Mouse (Mus musculus) embryonic facial prominence, embryonic 14.5 days (tissue): ENCODE measurements around the gene Pard3b. TPM values are rescaled to one million over a fixed set of nuclear protein-coding genes. Genes with fewer than 3 reads are reported as not detected.

Experiments used
- ATAC-seq: fragments of 200-750 bp; cut with Nextera tagmentation; 2 replicates; pipeline ENCODE4 v1.8.0; 2017; ENCODE audit warnings: low read depth, moderate number of reproducible peaks, moderate TSS enrichment
- DNase-seq: peaks from one replicate; pipeline ENCODE4 v3.0.0-alpha.2; 2015; ENCODE audit warnings: low spot score
- H3K27ac ChIP-seq: fragments of 300-500 bp; sonication (generic); replicated peaks from 2 replicates; pipeline ENCODE4 v1.5.1; 2014; ENCODE audit warnings: low read depth, mild to moderate bottlenecking, low read length, moderate library complexity
- H3K27me3 ChIP-seq: fragments of 300-500 bp; sonication (generic); replicated peaks from 2 replicates; pipeline ENCODE4 v1.6.1; 2014; ENCODE audit warnings: low read length; ENCODE audit not compliant: control insufficient read depth, insufficient read depth
- H3K36me3 ChIP-seq: fragments of 300-500 bp; sonication (generic); 2 replicates; pipeline ENCODE4 v1.6.1; 2014; ENCODE audit warnings: low read length, mixed read lengths; ENCODE audit not compliant: control insufficient read depth, insufficient read depth
- H3K4me1 ChIP-seq: fragments of 300-500 bp; sonication (generic); 2 replicates; pipeline ENCODE4 v1.6.1; 2014; ENCODE audit warnings: antibody characterized with exemption, low read length; ENCODE audit not compliant: control insufficient read depth, insufficient read depth
- H3K4me2 ChIP-seq: fragments of 300-500 bp; sonication (generic); 2 replicates; pipeline ENCODE4 v1.6.1; 2014; ENCODE audit warnings: low read depth, mild to moderate bottlenecking, low read length, moderate library complexity, mixed read lengths
- H3K4me3 ChIP-seq: fragments of 300-500 bp; sonication (generic); 2 replicates; pipeline ENCODE4 v1.5.1; 2014; ENCODE audit warnings: low read depth, mild to moderate bottlenecking, low read length
- H3K9ac ChIP-seq: fragments of 300-500 bp; sonication (generic); 2 replicates; pipeline ENCODE4 v1.6.1; 2014; ENCODE audit warnings: low read depth, mild to moderate bottlenecking, low read length, moderate library complexity, mixed read lengths
- H3K9me3 ChIP-seq: fragments of 300-500 bp; sonication (generic); 2 replicates; pipeline ENCODE4 v1.6.1; 2016; ENCODE audit warnings: low read length; ENCODE audit not compliant: control insufficient read depth
- WGBS: fragments of 180-500 bp; shearing (Covaris S2); extraction: QIAGEN DNeasy Blood & Tissue Kit; methylation state at CpG from one replicate; pipeline ENCODE4 v1.1.7; 2014; 5-methylcytosine and 5-hydroxymethylcytosine counted together
- polyA plus RNA-seq: library from polyadenylated mRNA; unstranded; fragments of >200 nt; fragmentation: Nextera tagmentation; extraction: Ambion mirVana; gene quantifications from 2 replicates; pipeline ENCODE4 v1.2.1, GENCODE M21; 2014

Pard3b gene
- polyA plus RNA-seq, 1 experiment from 2014 or later, result 17.6 TPM

GRCm38 (mm10) chr1:61711523-61711922 lies 72.9 kb downstream of the Pard3b start:
- Histone ChIP-seq H3K4me1 (peaks cover 7% of the 10 kb centered on the region; the same call in 1 of the 2 replicates), H3K9ac (no peak overlapping the region), H3K4me3 (no peak overlapping the region), H3K27ac (no peak overlapping the region), H3K9me3 (no peaks in the 10 kb centered on the region), H3K4me2 (no peak overlapping the region), H3K36me3 (no peaks in the 10 kb centered on the region), H3K27me3 (no peaks in the 10 kb centered on the region)
- no peak for ATAC-seq
- DNase-seq, result no peak

- ATAC-seq (no peak), DNase-seq (no peak)
- Histone ChIP-seq H3K4me1 (no peaks in the 10 kb centered on the region), H3K4me3 (no peak overlapping the region), H3K9me3 (peaks cover 7% of the 10 kb centered on the region), H3K4me2 (no peak overlapping the region), H3K9ac (no peak overlapping the region), H3K27ac (no peak overlapping the region), H3K36me3 (no peaks in the 10 kb centered on the region), H3K27me3 (no peaks in the 10 kb centered on the region)
- WGBS, result 58% methylated on average over 4 of the region's 4 CpGs
These were observed 91.0 kb downstream of the Pard3b start for GRCm38 (mm10) chr1:61729654-61730053.

DNA sequence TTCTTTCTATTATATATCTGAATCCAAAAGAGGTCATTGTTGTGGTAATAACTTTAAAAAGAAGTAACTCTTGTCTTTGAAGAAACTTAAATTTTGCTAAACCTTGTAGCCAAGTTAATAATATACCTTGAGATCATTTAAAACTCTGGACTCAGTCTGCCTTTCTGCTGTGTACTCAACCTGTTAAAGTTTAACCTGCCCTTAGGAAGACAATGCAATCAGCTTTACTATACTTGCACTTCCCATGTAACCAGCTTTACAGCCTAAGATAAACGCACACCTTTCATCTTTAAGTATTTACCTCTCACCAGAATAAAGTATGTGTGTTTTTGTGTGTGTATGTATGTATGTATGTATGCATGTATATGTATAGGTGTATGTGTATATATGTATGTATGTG lies 97.9 kb downstream of the Pard3b start:
- H3K9me3 ChIP-seq, result no peaks in the 10 kb centered on the region
- H3K4me2 ChIP-seq, result no peak overlapping the region
- H3K36me3 ChIP-seq, result no peaks in the 10 kb centered on the region
- H3K4me1 ChIP-seq, result no peaks in the 10 kb centered on the region
- no peak overlapping the region for H3K4me3 ChIP-seq
- ATAC-seq (no peak), DNase-seq (no peak)
- no peak overlapping the region for H3K9ac ChIP-seq
- WGBS, result 82% methylated on average over 1 of the region's 1 CpGs
- H3K27me3 ChIP-seq, result no peaks in the 10 kb centered on the region
- no peak overlapping the region for H3K27ac ChIP-seq

- Histone ChIP-seq H3K36me3 (no peaks in the 10 kb centered on the region), H3K9me3 (no peaks in the 10 kb centered on the region), H3K4me2 (no peak overlapping the region), H3K27me3 (no peaks in the 10 kb centered on the region), H3K4me3 (no peak overlapping the region), H3K9ac (no peak overlapping the region), H3K27ac (no peak overlapping the region), H3K4me1 (no peaks in the 10 kb centered on the region)
- DNase-seq (no peak), ATAC-seq (no peak)
These were observed 104.2 kb downstream of the Pard3b start for GRCm38 (mm10) chr1:61742831-61743230.

- Histone ChIP-seq H3K4me2 (no peak overlapping the region), H3K4me3 (no peak overlapping the region), H3K27me3 (no peaks in the 10 kb centered on the region), H3K36me3 (no peaks in the 10 kb centered on the region), H3K9ac (no peak overlapping the region), H3K27ac (no peak overlapping the region), H3K4me1 (no peaks in the 10 kb centered on the region), H3K9me3 (no peaks in the 10 kb centered on the region)
- DNase-seq (no peak), ATAC-seq (no peak)
These were observed 108.9 kb downstream of the Pard3b start for GRCm38 (mm10) chr1:61747481-61747880.

- Histone ChIP-seq H3K9ac (no peak overlapping the region), H3K36me3 (no peaks in the 10 kb centered on the region), H3K4me3 (no peak overlapping the region), H3K27ac (no peak overlapping the region), H3K9me3 (no peaks in the 10 kb centered on the region), H3K4me1 (no peaks in the 10 kb centered on the region), H3K27me3 (no peaks in the 10 kb centered on the region), H3K4me2 (no peak overlapping the region)
- DNase-seq, result no peak
- WGBS, result 89% methylated on average over 1 of the region's 1 CpGs
- no peak for ATAC-seq
These were observed 112.4 kb downstream of the Pard3b start for GRCm38 (mm10) chr1:61751008-61751407.

- H3K27ac ChIP-seq, result no peak overlapping the region
- no peak overlapping the region for H3K4me2 ChIP-seq
- H3K4me3 ChIP-seq, result no peak overlapping the region
- no peaks in the 10 kb centered on the region for H3K36me3 ChIP-seq
- 78% methylated on average over 1 of the region's 1 CpGs for WGBS
- DNase-seq, result peak; percentile 32
- H3K4me1 ChIP-seq, result no peaks in the 10 kb centered on the region
- H3K9me3 ChIP-seq, result no peaks in the 10 kb centered on the region
- ATAC-seq, result no peak
- H3K27me3 ChIP-seq, result no peaks in the 10 kb centered on the region
- no peak overlapping the region for H3K9ac ChIP-seq
These were observed 118.1 kb downstream of the Pard3b start for GRCm38 (mm10) chr1:61756771-61757170.

DNA sequence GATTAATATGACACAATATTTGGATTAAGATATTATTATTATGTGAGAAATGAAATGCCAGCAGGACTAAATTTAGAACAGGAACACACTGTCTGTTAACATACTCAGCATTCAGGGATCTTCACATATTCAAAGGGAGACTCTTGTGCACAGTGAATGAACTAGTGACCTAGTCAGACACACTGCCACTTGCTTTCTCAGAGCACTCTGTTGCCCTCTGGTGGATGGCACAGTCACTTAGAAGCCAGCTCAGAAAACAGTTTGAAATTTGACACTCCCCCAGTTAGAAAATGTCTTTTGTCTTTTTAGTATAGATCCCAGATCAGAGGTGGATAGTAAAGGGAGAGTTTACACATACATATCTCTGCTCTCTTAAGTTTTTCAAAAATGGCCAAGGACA lies 132.6 kb downstream of the Pard3b start:
- Histone ChIP-seq H3K4me1 (no peaks in the 10 kb centered on the region), H3K27ac (no peak overlapping the region), H3K27me3 (no peaks in the 10 kb centered on the region), H3K9ac (no peak overlapping the region), H3K4me2 (no peak overlapping the region), H3K9me3 (no peaks in the 10 kb centered on the region), H3K4me3 (no peak overlapping the region), H3K36me3 (no peaks in the 10 kb centered on the region)
- ATAC-seq (no peak), DNase-seq (peak; percentile 87)

DNA sequence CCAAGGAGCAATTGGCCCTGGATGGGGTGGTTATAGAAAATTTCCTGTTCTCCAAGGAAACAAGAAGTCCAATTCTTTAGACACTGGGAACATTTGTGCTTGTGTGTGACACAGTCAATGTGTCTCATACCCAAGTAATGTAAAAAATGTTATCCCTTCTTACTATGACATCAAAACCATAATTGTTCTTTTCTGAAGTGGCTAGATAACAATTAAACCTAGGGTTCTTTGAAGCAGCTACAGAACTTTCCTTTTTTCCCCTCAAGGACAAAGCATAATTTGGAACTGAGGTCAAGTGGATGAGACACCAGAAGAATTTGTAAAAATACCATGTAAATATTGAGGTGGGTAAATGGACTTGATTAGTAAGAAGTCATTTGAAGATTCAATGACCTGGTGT lies 140.1 kb downstream of the Pard3b start:
- Histone ChIP-seq H3K4me3 (no peak overlapping the region), H3K4me1 (no peaks in the 10 kb centered on the region), H3K9ac (no peak overlapping the region), H3K9me3 (no peaks in the 10 kb centered on the region), H3K36me3 (no peaks in the 10 kb centered on the region), H3K27me3 (no peaks in the 10 kb centered on the region), H3K27ac (no peak overlapping the region), H3K4me2 (no peak overlapping the region)
- no peak for DNase-seq
- ATAC-seq, result no peak
